Mouse (Mus musculus): ENCODE results near the gene Naa25.
"Not testable (repeated sequence)": the region's sequence is repeated elsewhere in the genome, so short reads cannot be mapped to it uniquely, and the experiment has no call there.

The Naa25 gene

DNA sequence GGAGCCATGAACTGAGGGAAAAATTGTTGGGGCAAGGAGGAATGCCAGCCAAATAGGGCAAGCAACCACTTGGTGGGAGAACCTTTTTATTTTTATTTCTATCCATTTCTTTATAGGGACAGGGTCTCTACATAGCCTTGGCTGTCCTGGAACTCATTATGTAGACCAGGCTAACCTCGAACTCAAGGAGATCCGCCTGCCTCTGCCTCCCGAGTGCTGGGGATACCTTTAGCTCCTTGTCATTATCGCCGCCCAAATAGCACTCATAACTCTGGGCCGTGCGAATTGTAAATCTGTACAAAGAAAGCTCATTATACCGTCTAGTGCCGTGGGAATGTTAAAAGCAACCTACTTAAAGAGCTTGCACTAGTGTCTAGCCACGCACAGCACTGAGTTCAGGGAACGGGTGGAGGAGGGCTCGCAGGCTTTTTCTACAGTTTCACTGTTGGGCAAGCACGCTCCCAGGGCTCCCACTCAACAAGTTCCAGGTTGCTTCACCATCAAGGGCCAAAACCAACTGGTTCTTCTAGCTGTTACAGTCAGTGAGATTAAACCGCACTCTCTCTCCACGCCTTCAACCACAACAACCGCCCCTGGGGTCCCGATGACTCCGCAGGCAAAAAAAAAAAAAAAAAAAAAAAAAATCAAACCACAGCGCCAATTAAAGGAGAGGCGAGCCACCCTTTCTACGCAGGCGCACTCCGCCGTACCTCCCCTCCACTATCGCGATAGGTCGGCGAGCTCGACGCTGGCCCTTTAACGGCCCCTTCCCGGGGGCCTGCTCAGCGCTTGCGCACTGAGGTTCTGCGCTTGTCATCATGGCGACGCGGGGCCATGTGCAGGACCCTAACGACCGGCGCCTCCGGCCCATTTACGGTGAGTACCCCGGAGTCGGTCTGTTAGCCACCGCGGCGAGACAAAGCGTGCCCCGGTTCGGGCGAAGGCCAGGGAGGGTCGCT, at the start of gene Naa25:
TSS of gene Naa25 (plus strand) at position 750 of the 959 bp plus-strand sequence.
- DNase-seq = peak; percentile 93

DNA sequence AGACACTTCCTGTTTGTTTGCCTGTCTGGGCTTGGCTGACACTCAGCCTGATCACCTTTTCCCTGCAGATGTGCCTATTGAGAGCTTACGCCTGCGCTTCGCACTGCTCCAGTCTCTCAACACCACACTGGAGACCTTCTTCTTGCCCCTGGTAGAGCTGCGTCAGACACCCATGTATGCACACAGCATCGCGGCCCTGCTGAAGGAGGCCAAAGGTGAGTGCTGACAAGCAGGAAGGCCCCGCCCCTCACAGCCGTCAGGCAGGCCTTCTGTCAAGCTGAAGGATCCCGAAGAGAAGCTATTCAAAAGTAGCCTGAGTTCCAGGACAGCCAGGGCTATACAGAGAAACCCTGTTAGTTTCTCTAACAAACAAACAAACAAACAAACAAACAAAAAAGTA, 38.5 kb upstream of the Naa25 start:
- no peak for DNase-seq

DNA sequence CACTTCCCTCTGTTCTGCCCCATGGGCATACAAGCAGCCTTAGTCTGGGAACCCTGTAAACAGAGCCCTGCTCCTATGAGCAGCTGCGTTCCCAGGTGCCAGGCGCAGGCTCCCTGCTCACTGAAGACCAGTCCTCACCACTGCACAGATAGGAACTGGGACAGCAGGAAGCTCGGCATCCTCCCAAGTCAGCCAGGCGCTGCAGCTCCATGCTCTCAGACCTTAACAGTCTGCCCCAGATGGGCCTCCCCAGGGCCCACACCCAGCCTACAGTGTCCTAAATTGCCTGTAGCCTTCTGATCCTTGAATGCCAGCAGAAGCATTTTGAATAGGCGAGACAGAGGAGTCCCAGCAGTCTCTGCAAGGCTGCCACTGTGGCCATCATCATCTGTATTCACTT, 36.0 kb upstream of the Naa25 start:
- DNase-seq = no peak

DNA sequence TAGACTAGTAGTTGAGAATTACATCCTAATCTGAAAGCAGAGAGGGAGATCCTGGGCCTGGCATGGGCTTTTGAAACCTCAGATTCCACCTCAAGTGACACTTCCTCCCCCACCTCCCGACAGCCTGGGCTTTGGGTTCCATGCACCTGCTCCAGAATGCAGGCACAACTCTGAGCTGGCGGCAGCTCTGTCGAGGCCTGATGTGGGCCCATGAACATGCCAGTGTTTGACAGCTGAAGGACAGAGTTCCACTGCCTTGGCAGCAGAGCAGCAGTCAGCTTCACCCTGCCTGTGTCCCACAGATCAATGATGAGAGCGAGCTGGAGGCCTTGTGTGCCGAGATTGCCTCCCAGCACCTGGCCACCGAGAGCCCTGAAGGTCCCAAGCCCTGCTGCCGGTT, 34.3 kb upstream of the Naa25 start:
- no peak for DNase-seq

DNA sequence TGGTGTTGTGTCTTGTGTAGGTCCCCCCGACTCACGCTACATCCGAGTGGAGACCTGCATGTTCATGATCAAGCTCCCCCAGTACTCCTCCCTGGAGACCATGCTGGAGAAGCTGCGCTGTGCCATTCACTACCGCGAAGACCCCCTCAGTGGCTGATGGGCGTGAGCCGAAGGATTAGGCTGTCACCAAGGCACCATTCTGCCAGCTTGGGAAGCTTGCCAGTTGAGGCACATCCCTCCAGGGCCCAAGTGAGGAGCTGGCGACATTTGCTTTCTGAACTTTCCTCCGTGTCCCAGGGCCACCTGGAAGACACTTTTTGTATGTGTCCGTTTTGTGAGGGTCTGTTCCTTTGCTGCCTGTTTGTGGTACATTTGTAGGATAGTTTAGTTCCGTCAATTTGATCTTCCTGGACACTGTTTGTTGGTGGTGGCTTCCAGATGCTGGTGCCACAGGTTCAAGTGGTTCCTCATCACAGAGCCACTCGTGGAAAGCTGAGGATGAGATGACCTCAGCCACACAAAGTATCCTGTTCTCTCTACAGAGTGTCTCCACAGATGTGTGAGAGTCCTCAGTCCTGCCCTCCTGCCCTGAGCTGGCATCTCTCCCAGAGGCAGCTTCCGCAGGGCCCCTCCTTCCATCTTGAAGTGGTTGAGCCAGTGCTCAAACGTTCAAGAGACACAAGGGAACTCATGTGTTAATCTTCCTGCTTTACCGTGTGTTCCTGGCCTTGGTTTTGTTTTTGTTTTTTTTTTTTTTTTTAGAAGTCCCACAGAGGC, 31.1 kb upstream of the Naa25 start:
- DNase-seq = no peak

DNA sequence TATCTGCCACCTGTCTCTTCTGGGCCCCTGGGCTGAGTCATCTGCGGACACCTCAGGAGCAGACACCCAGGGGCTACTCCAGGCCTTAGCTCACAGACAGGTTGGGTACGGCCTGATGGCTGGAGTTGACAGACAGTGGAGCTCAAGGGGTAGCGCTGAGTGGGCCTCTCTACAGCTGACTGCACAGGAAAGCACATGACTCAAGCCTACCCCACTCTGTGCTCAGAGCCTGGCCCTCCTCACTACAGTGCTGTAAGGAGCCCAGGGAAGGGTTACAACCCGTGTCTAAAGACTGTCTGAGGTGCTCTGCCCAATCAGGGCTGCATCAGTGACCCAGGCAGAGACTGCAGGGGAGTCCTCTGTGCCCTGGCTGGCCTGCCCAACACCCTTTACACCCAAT, 30.5 kb upstream of the Naa25 start:
- DNase-seq = no peak

DNA sequence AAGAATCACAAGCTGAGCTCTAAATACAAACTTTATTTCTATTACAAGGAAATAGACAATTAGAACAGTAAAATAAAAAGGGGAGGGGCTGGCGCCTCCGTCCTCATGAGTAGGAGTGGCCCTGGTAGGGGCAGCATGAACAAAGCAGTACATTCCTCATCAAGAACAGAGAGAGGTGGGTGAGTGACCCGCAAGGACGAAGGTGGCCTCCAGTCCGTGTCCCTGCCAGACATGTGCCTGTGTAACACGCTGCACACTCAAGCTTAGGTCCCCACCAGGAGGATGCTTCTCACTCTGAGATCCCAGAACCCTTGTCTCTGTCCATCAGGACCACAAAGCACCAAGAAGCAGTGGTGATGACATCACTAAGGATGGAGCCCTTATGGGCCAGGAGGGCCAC, 26.0 kb upstream of the Naa25 start:
- no peak for DNase-seq

DNA sequence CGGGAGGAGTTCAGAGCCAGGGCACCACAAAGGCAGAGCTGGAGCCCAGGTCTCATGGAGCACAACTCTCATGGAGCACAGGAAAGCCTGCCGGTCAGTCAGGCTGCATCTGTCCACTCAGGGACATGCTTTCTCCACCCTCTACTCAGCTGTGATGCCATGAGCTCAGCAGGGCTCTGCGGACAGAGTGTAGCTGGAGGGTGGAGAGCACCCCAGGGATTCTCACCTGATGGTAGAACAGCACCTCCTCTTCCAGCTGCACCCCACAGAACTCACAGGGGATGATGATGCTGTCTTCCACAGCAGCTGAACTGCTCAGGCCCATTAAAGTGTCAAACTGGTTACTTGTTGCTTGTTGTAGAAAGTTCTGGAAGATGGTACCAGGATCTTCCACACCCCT, 22.9 kb upstream of the Naa25 start:
- DNase-seq = no peak

DNA sequence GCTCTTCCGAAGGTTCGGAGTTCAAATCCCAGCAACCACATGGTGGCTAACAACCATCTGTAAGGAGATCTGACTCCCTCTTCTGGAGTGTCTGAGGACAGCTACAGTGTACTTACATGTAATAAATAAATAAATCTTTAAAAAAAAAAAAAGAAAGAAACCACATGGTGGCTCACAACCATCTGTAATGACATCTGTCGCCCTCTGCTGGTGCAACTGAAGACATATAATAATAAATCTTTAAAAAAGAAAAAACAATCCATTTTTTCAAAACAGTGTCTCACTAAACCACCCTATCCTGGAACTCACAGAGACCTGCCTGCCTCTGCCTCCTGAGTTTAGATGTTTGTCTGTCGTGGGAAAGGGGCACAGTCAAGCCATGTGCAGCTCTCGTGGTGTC, 20.8 kb upstream of the Naa25 start:
- not testable (repeated sequence) for DNase-seq

DNA sequence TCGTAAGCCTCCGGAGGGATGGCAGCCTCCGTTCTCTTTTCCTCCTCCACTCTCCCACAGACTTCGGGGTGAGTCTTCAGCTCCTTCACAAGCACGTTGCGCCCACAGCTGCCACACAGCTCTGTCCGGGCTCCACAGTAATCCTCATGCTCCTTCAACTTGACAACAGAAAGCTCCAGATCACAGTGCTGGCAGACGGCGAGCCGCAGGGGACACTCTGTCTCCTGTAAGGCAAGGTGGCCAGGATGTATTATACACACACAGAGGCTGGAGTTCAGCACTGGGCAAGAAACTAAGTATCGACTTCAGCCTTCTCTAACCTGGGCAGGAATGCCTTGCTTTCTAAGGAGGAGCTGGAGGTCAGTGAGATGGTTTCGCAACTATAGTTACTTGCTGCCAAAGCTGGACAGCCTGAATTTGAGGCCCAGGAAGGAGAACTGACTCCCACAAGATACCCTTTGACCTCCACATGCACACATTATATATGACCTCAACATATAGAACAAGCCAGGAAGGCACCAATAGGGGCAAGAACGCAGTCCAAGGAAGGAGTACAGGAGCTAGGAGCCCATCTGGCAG, 19.0 kb upstream of the Naa25 start:
- DNase-seq = no peak

DNA sequence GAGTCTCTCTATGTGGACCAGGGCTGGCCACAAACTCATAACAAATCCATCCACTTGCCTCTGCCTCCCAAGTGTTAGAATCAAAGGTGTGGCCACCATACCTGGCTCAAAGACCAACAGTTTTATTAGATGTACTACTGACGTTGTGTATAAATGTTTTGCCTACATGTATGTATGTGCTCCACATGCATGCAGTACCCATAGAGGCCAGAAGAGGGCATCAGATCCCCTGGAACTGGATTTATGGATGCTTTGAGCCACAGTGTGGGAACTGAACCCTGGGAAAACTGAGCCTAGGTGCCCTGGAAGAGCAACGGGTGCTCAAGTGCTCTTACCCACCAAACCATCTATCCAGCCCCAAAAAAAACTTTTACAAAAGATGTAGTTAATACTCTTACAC, 17.0 kb upstream of the Naa25 start:
- DNase-seq = no peak

DNA sequence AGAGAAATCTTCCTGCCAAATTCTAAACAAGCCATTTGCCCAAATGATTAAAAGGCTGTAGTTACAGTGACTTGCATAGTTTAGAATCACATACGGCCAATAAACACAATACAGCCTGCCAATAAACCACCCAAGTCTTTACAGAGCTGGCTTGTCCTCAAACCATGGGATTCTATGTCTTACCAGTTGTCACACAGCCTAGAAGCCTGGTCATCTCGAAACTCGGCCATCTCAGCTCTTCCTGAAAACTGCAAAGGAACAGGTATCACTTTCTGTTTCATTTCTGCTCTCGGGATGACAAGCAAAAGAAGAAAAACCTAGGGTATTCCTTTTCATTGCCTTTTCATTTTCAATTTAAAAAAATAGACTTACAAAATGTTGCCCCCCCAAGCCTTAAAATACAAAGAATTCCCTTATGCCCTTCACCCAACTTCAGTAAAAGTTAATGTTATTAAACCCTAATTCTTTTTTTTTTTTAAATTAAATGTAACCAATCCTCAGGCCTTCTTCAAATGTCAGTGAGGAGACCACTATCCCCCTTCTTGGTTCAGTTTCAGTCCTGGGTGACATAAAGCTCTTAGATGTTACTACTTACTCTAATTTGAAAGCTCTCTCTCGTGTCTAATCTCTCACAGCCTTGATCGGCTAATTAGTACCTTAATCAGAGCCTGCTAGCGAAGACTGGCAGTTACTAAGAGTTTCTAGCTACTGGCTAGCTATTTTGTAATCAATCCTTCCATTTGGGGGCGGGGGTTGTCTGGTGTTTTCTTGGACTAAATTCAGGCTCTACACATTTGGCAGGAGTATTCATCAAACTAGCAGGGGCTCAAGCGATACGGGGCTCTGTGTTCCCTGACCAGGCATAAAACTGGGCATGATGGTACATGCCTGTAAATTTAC, 13.6 kb upstream of the Naa25 start:
- DNase-seq = no peak

DNA sequence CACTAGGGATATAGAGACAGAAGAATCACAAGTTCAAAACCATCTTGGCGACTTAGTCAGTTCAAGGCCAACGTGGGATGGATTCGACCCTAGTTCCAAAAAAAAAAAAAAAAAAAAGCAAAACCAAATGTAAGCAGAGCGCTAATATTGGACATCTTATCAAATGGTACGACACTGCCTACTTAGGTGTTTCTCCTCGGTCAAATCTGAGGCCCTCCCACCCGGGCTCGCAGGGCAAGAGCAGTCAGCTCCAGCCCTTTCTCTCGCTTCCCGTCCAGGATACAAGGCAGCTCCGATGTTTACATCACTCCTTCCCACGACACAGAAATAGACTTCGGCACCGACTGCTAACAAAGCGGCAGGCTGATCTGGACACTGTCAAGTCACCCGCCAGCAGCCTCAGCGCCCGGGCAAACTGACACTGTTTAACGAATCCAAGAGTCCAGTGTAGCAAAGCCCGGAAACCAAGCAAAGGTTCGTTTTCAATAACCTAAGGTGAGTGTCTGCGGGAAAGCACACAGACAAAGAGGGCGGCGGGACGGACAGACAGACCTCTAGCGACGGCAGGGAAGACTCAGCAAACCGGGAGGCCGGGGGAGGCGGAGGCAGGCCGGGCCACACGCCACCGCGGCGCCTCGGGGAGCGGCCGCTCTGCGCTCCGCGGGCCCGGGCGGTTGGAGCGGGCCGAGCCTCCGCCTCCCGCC, 12.8 kb upstream of the Naa25 start:
- DNase-seq = no peak

DNA sequence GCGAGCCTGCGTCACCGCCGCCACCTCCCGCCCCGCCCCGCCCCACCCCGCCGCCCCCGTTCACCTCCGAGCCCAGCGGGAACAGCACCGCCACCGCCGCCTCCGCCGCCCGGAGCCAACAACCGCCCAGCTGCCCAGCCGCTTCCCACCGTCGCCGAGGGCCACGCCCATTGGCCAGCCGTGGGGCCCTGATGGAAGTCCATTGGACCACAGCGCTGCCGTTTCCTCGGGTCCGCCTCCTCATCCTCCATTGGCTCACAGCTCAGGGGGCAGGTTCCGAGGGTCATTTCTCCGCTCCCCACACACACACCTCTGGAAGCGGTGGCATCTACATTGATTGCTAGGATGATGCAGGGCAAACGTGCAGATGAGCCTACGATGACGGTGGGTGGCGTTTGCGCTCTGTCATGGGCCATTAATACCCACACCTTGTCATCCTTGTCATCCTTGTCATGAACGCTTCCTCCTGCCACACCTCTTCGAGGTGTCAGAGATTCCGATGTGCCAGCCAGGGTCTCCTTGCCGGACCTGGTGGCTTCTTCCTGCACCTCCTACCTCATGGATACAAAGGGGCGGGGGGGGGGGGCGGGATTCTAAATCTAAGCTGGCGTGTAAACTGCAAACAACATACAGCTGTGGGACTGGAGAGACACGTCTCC, 12.1 kb upstream of the Naa25 start, which contains the start of gene Trafd1:
TSS of gene Trafd1 (minus strand) at position 172 of the 659 bp plus-strand sequence.
- peak; percentile 93 for DNase-seq

DNA sequence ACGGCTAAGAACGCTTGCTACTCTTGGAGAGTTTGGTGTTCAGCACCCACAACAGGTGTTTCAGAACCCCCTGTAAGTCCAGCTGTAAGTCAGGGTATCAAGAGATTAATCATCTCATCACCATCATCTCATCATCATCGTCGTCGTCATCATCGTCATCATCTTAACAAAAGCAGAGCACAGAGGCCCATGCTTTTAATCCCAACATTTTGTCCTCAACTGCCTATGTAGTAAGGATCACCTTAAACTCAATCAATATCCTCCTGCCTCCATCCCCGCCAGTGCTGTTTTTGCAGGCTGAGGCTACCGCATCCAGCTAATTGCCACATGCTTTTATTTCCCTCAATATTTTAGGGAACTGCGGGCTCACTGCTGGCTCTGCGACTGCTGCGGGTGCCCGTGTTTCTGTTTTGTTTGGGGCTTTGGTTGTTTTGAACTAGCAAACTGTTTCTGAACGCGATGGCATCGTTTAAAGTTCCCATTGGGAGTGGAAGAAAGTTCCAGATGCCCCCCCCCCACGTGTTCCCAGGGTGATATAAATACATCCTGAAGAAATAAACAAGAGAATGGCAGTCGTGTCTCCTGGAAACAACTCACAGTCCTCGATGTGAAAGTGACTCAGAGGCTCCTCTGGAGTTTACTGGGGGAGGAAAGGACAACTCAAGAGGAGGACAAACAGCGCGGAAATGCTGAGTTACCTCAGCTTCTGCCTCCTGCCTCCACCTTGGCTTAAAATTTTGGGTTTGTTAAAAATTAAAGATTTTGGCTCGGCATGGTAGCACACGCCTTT, 11.4 kb upstream of the Naa25 start:
- peak; percentile 32 for DNase-seq

DNA sequence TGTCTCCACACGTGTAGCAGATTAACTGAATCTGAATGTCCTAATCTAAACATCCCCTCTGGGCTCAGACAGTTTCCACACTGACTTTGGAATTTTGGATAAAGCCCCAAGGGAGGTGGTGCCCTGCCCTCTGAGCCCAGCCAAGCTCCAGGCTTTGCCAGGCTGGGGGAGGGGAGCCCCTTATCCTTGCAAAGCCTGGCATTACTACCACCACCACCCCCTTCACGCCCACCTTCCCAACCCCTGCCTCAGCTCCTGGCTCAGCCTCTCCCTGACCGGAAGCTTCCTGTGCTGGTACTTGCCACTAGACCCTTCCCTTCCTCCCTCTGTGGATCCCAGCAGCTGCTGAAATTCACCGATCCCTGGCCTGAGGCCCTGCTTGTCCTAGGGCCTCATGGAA, 10.6 kb upstream of the Naa25 start:
- DNase-seq = no peak

DNA sequence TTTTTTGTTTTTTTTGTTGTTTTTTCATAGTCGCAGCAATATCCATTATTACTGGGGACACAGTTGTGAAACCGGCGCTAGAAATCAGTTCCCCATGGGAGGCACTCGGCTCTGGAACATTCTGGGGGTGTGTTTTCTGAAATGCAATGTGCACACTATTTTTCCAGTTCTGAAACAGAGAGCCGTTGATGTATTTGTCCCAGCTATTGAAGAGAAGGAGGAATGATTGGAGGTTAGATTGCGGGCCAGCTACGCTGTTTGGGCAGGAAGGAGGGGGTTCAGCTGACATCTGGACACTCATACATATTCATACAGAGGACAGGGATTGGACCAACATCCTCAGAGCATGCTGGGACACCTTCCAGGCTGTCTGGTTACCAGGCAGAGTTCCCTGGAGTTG, 8.6 kb upstream of the Naa25 start:
- no peak for DNase-seq

DNA sequence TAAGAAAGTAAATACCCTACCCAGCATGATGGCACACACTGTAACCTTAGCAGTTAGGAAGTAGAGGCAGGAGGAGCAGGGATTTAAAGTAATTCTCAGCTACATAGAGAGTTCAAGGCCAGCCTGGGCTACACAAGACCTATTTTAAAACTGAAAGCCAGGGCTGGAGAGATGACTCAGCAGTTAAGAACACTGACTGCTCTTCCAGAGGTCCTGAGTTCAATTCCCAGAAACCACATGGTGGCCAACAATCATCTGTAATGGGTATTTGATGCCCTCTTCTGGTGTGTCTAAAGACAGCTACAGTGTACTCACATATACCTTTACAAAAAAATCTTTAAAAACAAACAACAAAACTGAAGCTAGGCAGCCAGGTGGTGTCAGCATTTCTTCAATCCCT, 8.0 kb upstream of the Naa25 start:
- no peak for DNase-seq

DNA sequence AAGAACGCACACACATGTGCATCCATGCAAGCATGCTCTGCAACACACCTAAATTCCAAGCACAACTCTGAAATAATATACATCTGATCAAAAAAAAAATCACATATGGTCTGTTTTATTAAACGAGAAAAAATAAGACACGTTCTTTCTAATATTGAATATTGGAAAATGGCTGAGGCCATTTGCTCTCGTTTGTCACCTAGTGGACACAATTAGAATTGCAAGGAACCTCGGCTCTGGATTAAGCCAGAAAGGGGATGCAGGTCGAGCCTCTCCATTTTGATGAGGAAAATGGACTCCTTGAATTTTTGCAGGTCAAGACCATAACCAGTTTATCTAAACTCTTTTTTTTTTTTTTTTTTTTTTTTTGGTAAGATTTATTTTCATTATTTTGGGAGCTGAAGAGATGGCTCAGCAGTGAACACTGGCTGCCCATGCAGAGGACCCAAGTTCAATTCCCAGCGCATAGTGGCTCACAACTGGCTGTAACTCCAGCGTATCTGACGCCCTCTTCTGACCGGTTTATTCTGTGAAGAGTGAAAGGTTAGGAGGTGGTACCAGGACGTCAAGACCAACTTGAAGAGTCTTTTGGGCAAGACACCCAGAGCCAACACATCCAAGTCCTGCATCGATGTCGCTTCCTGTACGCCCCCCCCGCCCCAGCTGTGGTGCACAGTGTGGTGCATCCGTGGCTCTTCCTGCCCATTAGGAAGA, 4.9 kb upstream of the Naa25 start:
- no peak for DNase-seq

DNA sequence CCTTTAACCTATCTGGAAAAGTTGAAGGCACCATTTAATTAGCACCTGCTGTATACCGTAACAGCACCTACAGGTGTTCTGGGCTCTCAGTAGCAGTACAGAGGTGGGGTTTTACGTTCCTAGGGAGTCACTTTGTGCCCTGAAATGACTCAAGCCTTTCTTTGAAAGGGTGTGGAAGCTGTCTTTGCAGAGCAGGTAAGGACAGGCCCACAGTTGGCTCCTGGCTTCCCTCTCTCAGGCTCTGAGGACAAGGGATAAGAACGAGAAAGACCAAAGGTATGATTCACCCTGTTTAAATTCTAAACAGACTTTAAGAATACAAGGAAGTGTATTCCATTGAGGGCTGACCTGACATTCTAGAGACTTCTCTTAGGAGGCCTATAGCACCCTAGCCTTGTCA, 4.3 kb upstream of the Naa25 start:
- no peak for DNase-seq

Data from right cerebral cortex, postnatal 25 days (tissue).